Mouse (Mus musculus) embryonic fibroblast, embryonic 13.5 days (primary cell): Measurements from ENCODE around the gene Gm867.

Source experiments
- CTCF ChIP-seq: IDR thresholded peaks from 2 replicates; pipeline ENCODE4 v1.5.1; 2011; ENCODE audit warnings: mild to moderate bottlenecking, control low read depth, low read length, moderate library complexity, borderline replicate concordance; ENCODE audit not compliant: insufficient read depth
- POLR2A ChIP-seq: IDR thresholded peaks from 2 replicates; pipeline ENCODE4 v1.6.1; 2011; ENCODE audit warnings: low read depth, mild to moderate bottlenecking, control low read depth, low read length, moderate library complexity

GRCm38 (mm10) chr10:75945213-75945612 lies 4.7 kb upstream of the Gm867 start:
- TF ChIP-seq POLR2A (no peak), CTCF (no peak)
